Mouse (Mus musculus): ENCODE results near the gene Emc7. TPM values are rescaled to one million over a fixed set of nuclear protein-coding genes. Genes with fewer than 3 reads are reported as not detected.

Gene Emc7
- 17.2 TPM for polyA plus RNA-seq (2017; shearing (Covaris generic))

DNA sequence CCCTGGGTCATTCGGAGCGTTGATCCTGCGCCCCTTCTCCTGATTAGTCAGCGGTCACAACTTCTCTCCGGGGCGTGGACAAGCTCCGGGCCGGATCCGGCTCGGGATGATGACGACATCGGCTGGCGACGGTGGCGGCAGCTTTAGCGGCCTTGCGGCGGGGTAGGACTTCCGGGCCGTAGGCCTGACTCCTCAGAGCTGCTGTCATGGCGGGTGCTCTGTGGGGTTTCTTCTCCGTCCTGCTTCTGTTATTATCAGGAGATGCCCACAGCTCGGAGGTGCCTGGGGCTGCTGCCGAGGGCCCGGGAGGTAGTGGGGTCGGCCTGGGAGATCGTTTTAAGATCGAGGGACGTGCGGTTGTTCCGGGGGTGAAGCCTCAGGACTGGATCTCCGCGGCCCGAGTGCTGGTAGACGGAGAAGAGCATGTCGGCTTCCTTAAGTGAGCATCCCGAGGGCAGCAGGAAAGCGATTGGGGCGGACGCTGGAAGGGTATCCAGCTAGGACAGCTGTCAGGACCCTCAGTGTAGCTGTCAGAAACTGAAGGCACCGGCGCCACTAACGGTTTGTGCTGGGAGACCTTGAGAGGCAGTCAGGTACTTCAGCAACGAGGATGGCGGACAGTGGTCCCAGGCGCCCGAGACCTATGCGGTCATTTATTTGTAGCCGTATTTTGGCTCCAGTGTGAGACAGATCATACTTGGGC is at the start of gene Emc7:
Gene Emc7, plus strand, starts transcription at position 136 of the 703 bp plus-strand sequence.

DNA sequence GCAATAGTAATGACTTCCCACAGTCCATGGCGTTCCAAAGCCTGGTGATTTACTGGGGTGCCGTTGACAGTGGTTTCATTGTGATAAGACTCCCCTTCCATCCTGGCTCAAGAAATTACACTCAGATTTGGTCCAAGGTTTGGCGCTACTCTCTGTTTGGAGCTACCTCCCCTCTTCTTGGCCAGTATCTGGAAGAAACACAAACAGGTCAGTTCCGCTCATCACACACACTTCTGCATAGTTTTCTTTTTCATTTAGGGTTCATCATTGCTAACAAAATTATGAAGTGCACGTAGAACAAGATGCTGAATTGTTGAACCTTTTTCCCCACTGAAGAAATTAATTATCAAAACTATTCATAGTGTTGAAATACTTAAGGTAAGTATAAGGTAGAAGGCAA is 25.9 kb downstream of the Emc7 start, which contains the start of gene Chrm5:
Gene Chrm5, minus strand, starts transcription at position 101 of the 400 bp plus-strand sequence.

DNA sequence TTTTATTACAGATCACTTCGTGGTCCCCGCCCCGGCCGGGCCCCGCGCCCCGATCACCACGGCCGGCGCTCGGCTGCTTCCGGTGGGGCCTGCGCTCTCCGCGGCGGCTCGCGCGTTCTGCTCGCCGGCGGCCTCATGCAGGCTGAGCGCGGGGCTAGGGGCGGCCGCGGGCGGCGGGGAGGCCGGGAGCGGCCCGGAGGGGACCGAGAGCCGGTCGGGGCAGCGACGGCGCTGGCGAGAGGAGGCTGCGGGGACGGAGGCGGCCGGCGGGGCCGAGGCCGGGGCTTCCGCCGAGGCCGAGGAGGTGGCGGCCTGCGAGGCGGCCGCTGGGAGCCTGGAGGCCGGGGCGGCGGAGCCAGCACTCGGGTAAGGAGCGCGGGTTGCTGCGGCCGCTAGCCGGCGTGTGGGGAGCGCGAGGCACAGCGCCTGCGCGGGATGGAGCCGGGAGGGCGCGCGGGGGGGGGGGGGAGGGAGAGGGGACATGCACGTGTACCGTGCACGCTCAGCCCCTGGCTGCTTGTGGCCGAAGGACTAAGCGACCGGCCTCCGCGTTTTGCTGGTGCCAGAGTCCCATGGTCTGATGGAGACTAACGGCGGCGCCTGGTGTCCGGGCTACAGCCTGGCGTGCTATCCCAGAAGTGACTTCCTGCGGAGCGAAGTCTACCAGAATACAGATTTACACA is 38.2 kb downstream of the Emc7 start, which contains the start of gene Aven:
Gene Aven, plus strand, starts transcription at position 109 of the 683 bp plus-strand sequence.

Other genes with a start within 250 kb of the Emc7 start
- gene Lpcat4, start 215.5 kb upstream of the Emc7 start, polyA plus RNA-seq (2017; shearing (Covaris generic)) = 86.2 TPM
- not detected for gene Nutm1, start 195.7 kb upstream of the Emc7 start, polyA plus RNA-seq (2017; shearing (Covaris generic))
- 155 TPM for gene Nop10, start 193.1 kb upstream of the Emc7 start, polyA plus RNA-seq (2017; shearing (Covaris generic))
- gene Slc12a6, start 189.2 kb upstream of the Emc7 start, polyA plus RNA-seq (2017; shearing (Covaris generic)) = 51.9 TPM
- gene Gm21985, start 188.7 kb upstream of the Emc7 start, polyA plus RNA-seq (2017; shearing (Covaris generic)) = not detected
- 62.4 TPM for gene Emc4, start 87.0 kb upstream of the Emc7 start, polyA plus RNA-seq (2017; shearing (Covaris generic))
- gene Katnbl1, start 75.8 kb upstream of the Emc7 start, polyA plus RNA-seq (2017; shearing (Covaris generic)) = 25.4 TPM
- not detected for gene Chrm5, start 25.8 kb downstream of the Emc7 start, polyA plus RNA-seq (2017; shearing (Covaris generic))
- 80.7 TPM for gene Aven, start 38.0 kb downstream of the Emc7 start, polyA plus RNA-seq (2017; shearing (Covaris generic))